Mouse (Mus musculus) left cerebral cortex, postnatal 4 days (tissue): ENCODE results near the gene Pip4k2c. TPM values are rescaled to one million over a fixed set of nuclear protein-coding genes. Genes with fewer than 3 reads are reported as not detected.

Experiments
- DNase-seq: peaks from one replicate; pipeline ENCODE4 v3.0.0-alpha.2; 2022
- intact Hi-C: fragments of 180-260 bp; cut with DNase I; formaldehyde crosslinking; loops from one replicate; pipeline ENCODE4 v1.15.1; 2025
- total RNA-seq, 2 experiments: library from RNA; stranded (reverse); gene quantifications; 2 replicates each; pipeline ENCODE4 v1.2.3; 2021

The Pip4k2c gene
- total RNA-seq, 2 experiments from 2014 or later = 23.8 to 25.0 TPM

DNA sequence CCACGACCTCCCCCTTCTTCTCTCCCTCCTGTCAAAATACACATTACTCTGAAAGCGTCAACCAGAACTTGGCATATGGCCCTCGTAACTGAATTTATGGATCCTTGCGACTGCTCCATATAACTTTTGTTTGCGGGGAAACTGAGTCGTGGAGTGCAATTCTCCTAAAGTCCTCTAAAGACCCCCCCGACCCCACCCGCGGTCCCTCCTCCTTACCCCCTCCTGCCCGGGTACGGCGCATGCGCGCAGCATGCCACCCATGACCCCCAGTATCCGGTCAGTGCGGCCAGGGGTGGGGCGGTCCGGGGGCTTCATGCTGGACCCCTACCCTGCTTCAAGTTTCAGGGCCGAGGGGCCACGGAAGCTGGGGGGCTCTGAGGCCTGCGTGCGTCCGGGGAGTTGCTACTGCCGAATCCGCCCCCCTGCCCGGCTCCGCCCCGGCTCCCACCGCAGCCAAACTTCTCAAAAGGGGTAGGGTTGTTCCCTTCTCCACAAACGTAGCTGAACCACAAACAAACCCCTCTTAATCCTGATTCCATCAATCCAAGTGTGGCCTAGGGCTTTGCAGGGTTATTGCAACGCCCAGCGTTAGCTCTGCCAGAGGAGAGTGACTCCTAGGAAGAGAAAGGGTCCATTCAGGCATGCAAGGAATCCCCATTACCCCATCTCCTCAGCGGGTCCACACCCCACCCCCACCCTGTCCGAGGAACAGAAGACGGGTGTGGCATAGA lies 21.6 kb downstream of the Pip4k2c start, which contains the start of gene Arhgef25:
Gene Arhgef25 (minus strand): TSS at position 433 of the 731 bp plus-strand sequence.
- DNase-seq = peak; percentile 45
- intact Hi-C loops = no loop called here

- DNase-seq = no peak
- intact Hi-C loops = no loop called here
These were observed 22.2 kb downstream of the Pip4k2c start for GRCm38 (mm10) chr10:127189116-127189650.

- intact Hi-C loops = no loop called here
- DNase-seq = peak; percentile 82
These were observed 22.8 kb downstream of the Pip4k2c start for GRCm38 (mm10) chr10:127188465-127189115.

DNA sequence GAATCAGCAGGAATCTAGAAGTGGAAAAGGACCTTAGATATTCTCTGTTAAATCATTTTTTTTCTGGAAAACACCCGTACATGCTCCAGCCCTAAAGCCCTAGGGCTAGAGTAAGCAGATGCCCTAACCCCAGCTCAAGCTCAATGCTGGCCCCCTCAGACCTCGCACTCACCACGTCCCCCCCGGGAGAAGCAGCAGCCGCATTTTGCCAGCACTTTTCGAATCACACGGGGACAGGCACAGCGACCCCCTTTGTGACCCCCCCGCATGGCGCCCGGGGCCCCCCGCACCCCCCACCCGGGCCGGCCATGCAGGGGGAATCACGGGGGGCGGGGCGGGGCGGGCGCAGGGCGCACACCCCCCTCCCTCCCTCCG lies 23.3 kb downstream of the Pip4k2c start:
- intact Hi-C loops = no loop called here

DNA sequence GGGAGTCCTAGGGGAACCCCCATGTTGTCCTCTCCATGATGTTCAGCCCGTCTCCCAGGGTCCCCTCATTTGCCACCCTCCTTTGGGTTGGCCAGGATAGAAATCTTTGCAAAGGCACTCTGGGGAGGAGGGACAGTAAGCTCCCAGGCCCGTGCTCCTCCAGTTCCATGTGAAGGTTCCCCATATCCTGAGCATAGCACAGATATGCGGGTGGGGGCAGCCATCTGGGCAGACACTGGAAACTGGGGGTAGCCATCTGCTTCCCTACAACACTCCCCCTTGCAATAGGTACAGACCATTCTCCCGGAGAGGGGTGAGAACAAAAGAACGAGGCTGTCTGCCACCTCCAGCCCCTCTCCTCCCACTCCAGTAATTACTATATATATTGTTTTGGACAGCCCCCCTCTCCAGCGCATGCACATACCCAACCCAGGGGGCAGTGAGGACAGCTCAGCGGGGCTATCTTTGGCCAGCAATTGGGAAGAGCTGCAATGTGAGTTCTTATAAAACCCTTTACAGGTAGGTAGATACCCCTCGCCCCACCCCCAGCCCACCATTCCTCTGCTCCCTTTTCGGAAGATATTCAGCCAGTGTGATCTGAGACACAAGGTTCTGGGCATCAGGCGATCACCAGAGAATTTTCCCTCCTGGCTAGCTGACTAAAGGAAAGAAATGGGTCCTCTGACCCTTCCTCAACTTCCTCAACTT lies 23.9 kb downstream of the Pip4k2c start:
- intact Hi-C loops = no loop called here
- peak; percentile 57 for DNase-seq

More for the DNA sequence above, 23.3 kb downstream of the Pip4k2c start:
- DNase-seq = no peak

GRCm38 (mm10) chr10:127186451-127186850 lies 24.9 kb downstream of the Pip4k2c start:
- intact Hi-C loops = no loop called here

GRCm38 (mm10) chr10:127185506-127185905 lies 25.9 kb downstream of the Pip4k2c start:
- DNase-seq = no peak
- intact Hi-C loops = no loop called here

More at GRCm38 (mm10) chr10:127186451-127186850, 24.9 kb downstream of the Pip4k2c start:
- DNase-seq = no peak

DNA sequence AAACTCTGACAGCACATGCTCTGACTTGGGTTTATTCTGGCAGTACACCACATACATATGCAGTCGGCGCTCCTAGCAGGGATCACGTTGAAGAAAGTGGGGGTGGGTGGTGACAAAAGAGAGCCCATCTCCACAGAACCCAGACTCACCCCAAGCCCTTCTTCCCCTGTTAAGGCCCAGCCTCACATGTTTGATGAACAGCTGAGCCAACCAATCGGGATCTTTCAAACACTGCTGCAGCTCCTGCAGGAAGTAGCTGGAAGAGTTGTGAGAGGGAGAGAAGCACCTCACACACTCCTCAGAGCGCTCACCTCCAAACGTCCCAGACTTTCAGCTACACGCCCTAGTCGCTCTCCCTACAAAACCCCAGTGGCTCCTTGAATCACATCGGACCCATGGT lies 26.3 kb downstream of the Pip4k2c start:
- intact Hi-C loops = no loop called here
- DNase-seq = no peak

DNA sequence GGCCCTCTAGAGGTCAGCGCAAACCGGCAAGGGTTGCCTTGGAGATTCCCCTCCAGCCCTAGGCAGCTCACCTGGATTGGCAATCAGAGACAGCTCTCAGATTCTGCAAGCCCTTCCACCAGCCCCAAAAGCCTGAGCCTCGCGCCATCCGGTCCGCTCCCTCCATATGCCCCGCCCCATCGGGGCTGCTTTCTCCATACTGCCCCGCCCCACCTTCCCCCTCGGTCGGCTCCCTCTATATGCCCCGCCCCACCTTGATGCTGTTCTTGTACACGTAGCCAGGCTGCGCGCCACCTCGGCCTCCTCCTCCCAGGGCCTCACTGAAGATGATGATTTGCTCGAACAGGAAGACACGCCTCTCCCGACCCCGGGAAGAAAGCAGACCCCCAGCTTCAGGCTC lies 27.6 kb downstream of the Pip4k2c start:
- DNase-seq = no peak
- intact Hi-C loops = no loop called here

- intact Hi-C loops = no loop called here
- DNase-seq = no peak
These were observed 28.8 kb downstream of the Pip4k2c start for GRCm38 (mm10) chr10:127182624-127183023.

GRCm38 (mm10) chr10:127181566-127181965 lies 29.8 kb downstream of the Pip4k2c start:
- intact Hi-C loops = no loop called here
- no peak for DNase-seq

GRCm38 (mm10) chr10:127180695-127181047 lies 30.7 kb downstream of the Pip4k2c start:
- DNase-seq = no peak
- intact Hi-C loops = no loop called here

DNA sequence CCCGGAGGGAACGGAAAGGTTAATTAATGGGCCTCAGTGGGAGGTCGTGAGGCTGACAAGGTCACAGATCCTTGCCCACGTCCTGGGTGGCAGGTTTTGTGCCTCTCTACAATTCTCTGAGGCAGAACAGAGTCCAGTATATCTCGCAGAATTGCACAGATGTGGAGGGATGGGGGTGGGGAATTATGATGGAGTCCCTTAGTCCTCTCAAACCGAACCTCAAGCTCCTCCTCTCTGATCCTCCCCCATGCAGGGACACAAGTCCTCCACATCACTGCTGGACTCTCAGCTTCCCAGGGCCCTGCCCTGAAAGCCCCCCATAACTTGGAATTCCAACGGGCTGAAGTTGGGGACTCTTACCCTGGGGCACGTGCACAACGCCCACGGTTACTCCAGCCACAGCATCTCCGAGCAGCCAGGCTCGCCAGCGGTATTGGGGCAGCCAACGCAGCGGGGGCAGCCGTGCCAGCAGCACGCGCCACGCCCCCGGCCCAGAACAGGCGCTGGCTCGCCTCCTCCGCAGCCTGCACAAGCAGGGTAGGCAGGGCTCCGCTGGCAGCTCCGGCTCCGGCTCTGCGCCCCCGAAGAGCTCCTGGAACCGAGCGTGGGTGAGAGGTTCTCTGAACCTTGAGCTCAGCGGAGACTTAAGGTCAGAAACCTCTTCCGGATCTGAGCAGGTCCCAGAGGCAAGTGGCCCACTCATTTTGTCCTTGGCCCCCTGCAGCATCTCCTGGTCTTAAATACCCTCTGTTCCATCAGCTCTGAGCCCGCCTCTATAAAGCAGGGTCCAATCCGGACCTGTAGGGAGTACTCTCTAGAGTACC lies 31.3 kb downstream of the Pip4k2c start, which contains the start of gene Slc26a10:
Gene Slc26a10 (minus strand): TSS at position 775 of the 824 bp plus-strand sequence.
- intact Hi-C loops = no loop called here
- DNase-seq = peak; percentile 57

- DNase-seq = no peak
- intact Hi-C loops = no loop called here
These were observed 32.9 kb downstream of the Pip4k2c start for GRCm38 (mm10) chr10:127178286-127179027.

GRCm38 (mm10) chr10:127177719-127178118 lies 33.7 kb downstream of the Pip4k2c start:
- peak; percentile 81 for DNase-seq
- intact Hi-C loops = loop anchor here (2.0 kb wide), 1 partner anchor 47 kb away; no protein-coding TSS in a partner anchor

- no peak for DNase-seq
- intact Hi-C loops = loop anchor here (2.0 kb wide), 1 partner anchor 48 kb away; no protein-coding TSS in a partner anchor
These were observed 34.1 kb downstream of the Pip4k2c start for GRCm38 (mm10) chr10:127177235-127177634.

DNA sequence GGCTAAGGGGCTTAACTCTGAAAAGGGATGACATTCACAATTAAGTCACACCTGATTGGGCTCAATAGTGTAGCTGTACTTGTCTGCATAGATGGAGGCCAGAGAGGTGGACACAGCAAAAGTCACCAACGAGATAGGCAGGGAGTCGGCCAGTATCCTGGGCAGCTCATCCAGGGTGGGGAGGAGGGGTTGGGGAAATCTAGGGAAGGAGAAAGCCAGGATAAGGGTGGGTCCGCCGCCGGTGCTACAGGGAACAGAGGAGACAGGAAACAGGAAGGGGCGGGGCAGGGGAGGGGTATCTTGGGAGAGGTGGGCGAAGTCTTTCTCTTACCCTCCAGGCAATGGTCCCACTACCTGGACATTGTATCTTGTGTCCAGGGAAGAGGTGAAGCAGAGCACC lies 34.6 kb downstream of the Pip4k2c start:
- DNase-seq = no peak

GRCm38 (mm10) chr10:127176228-127176627 lies 35.2 kb downstream of the Pip4k2c start:
- intact Hi-C loops = loop anchor here (2.0 kb wide), 1 partner anchor 49 kb away; no protein-coding TSS in a partner anchor
- DNase-seq = no peak

More for the DNA sequence above, 34.6 kb downstream of the Pip4k2c start:
- intact Hi-C loops = loop anchor here (2.0 kb wide), 1 partner anchor 48 kb away; no protein-coding TSS in a partner anchor

- DNase-seq = no peak
- intact Hi-C loops = no loop called here
These were observed 37.2 kb downstream of the Pip4k2c start for GRCm38 (mm10) chr10:127174170-127174569.
